Mouse (Mus musculus) cerebellum, adult (tissue): ENCODE results near the gene Col1a1.

Experiments
- ATAC-seq: cut with Nextera tagmentation; 2 replicates; pipeline ENCODE4 v1.9.2; 2017; ENCODE audit warnings: mild to moderate bottlenecking, moderate library complexity, mixed read lengths; ENCODE audit not compliant: insufficient number of reproducible peaks, low FRiP score, low TSS enrichment

The Col1a1 gene

GRCm38 (mm10) chr11:94992754-94993606 is 57.0 kb downstream of the Col1a1 start:
- no peak for ATAC-seq

DNA sequence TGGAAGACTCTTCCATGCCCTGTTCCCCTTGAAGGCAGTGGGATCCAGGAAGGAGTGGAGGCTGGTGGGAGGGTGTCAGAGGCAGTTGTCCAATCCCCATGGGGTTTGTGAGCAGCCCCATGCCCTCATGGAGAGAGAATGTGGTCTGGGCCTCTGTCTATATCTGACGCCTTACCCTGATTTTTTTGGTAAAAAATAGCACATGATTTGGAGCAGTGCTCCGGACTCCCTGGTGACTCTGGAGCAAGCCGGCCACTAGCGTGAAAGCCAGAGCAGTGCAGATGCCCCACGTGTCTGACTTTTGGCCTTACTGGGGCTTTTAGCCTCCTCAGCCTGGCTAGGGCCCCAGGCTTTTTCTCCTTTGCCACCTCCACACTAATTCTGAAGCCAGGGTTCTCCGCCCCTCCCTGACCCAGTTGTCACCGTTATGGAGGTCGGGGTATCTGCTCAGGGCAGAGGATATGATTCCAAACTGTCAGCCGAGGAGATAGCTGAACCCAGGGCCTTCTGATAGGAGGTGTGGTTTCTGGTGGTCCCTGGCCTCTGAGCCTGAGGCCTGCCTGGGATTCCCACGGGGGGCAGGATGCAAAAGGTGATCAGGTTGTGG is 58.3 kb downstream of the Col1a1 start:
- no peak for ATAC-seq

DNA sequence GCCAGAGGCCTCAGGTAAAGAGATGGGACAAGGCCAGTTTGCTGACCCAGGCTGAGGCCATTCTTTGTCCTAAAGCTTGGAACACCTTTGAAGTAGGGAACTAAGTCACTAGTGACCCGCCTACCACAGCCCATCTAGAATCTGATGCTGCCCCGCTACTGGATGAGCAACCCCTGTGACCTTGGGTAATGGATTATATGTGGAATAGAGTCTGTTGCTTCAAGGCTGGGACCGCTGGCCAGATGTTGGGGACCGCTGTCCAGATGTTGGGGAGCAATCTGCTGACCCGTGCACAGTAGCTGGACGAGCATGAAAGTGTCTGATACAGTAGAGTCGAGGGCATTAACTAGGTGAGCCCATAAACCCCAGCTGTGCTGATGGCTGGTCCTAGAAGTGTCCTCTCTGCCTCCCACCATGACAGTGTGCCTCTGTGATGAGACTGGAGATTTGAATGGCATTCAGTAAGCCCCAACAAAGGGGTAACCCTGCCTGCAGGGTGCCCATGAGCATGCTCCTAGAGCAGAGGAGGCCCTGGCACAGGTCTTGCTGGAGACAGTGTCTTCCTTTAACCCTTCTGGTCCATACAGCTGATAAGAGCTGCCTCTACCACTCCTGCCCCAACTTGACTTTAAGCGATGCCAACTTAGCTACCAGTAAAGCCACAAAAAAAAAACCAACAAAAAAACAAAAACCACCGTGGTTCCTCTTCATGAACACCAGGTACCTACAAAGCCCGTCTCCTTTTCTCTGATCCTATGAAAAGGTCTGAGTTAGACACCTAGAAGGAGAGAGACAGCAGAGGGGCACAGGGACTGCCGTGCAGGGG is 59.1 kb downstream of the Col1a1 start:
- ATAC-seq: no peak

DNA sequence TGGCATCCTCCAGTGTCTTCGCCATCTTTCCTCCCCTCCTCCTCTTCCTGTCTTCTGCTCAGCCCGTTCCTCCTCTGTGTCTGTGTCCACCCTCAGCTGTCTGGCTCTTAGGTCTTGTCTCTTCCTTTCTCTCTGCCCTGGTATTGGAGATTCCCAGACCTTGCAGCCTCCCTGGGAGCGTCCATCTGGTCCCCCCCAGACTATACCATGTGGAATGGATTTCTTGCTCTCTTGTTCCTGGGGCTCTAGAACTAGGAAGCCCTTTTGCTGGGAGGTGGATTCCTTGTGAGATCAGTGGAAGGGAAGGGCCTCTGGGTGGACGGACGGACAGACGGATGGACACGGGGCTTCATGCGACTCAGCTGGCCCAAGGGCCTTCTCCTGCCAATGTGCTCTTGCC is 60.1 kb downstream of the Col1a1 start:
- no peak for ATAC-seq

DNA sequence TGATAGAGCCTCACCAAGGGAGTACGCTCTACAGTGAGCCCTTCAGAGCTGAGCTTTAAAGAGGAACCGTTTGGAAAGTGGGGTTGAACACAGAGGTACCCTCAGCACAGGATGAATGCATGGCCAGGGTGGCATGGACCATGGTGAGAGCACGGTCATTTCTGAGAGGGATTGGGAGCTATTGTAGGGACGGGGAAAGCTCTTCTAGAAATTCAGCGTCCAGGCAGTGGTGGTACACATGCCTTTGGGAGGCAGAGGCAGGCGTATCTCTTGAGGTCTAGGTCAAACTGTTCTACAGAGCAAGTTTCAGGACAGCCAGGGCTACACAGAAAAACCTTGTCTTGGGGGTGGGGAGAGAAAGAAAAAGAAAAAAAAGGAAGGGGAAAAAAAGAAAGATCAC is 61.0 kb downstream of the Col1a1 start:
- no peak for ATAC-seq

DNA sequence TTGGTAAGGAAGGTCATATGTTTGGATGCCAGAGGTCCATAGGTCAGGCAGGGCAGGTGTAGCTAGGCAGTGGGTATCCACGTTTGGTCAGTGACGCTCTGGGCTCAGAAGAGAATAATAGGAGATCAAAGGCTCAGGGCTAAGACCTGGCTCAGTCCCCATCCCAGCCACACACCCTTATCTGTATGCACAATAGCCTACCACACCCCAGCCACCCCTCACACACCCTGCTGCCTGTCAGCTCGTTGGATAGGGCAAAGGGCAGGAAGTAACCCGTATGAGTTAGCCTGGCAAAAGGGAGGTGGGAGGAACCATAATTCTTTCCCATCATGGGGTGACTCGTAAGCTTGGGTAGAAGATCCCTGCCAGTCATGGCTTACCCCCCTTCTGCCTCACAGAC is 61.6 kb downstream of the Col1a1 start:
- ATAC-seq: no peak

DNA sequence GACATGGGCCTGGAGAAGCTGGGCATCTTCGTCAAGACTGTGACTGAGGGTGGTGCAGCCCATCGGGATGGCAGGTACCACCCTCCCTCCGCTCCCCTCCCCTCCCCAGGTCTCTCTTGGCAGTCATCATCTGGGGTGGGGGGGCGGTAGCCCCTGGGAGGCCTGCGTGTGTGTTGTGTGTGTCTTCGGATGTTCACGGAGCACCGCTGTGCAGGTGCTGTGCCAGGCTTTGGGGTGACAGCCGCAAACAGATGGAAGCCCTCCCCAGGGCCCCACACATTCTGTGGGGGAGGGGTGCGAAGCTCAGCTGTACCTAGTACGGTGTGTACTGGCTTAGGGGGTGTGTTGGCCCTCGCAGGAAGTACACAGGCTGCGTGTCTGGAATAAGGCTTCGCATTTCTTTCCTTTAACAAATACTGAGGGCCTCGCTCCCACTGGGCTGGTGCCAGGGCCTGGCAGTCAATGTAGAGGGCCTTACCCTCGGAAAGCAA is 62.1 kb downstream of the Col1a1 start:
- no peak for ATAC-seq

GRCm38 (mm10) chr11:95000128-95000527 is 64.1 kb downstream of the Col1a1 start:
- no peak for ATAC-seq

DNA sequence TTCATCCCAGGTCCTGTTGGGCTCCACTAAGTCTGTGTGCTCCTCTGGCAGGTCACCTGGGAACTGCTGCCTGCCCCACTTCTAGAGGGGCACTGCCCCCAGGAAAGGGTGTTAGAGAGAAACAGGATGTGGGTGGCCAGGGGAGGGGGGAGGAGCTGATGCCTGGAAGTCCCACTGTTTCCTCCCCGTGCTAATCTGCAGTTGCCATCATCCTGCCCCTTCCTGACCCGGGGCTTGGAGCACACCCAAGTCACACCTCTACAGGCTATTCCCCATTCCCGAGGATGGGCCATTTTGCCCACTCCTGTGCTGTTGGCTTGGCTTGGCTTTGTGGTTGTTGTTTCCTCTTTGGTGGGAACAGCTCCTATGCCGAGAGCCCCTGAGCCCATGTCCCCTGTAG is 64.5 kb downstream of the Col1a1 start:
- ATAC-seq: no peak

- peak; percentile 63 for ATAC-seq
Measured at GRCm38 (mm10) chr11:95001058-95001457, 65.0 kb downstream of the Col1a1 start.

- no peak for ATAC-seq
Measured at GRCm38 (mm10) chr11:95001584-95002347, 65.7 kb downstream of the Col1a1 start.
